Mouse (Mus musculus) liver, embryonic 11.5 days (tissue): Measurements from ENCODE around the gene Psd. TPM values are rescaled to one million over a fixed set of nuclear protein-coding genes. Genes with fewer than 3 reads are reported as not detected.

Experiments
- ATAC-seq: fragments of 200-750 bp; cut with Nextera tagmentation; replicated peaks from 2 replicates; pipeline ENCODE4 v1.8.0; 2017; ENCODE audit warnings: moderate number of reproducible peaks, mild to moderate bottlenecking, moderate TSS enrichment, moderate library complexity; ENCODE audit not compliant: low FRiP score
- DNase-seq: peaks from one replicate; pipeline ENCODE4 v3.0.0-alpha.2; 2017; ENCODE audit warnings: low spot score
- H3K27ac ChIP-seq: fragments of 300-500 bp; sonication (generic); 2 replicates; pipeline ENCODE4 v1.5.1; 2014; ENCODE audit warnings: mild to moderate bottlenecking, low read depth, low read length, control low read depth
- H3K27me3 ChIP-seq: fragments of 300-500 bp; sonication (generic); replicated peaks from 2 replicates; pipeline ENCODE4 v1.6.1; 2014; ENCODE audit warnings: low read length, mixed read lengths; ENCODE audit not compliant: control insufficient read depth, insufficient read depth
- H3K36me3 ChIP-seq: fragments of 300-500 bp; sonication (generic); 2 replicates; pipeline ENCODE4 v1.6.1; 2014; ENCODE audit warnings: mild to moderate bottlenecking, low read length, moderate library complexity, mixed read lengths; ENCODE audit not compliant: control insufficient read depth, insufficient read depth
- H3K4me1 ChIP-seq: fragments of 300-500 bp; sonication (generic); replicated peaks from 2 replicates; pipeline ENCODE4 v1.6.1; 2014; ENCODE audit warnings: low read length, mixed read lengths; ENCODE audit not compliant: control insufficient read depth, insufficient read depth
- H3K4me2 ChIP-seq: fragments of 300-500 bp; sonication (generic); 2 replicates; pipeline ENCODE4 v1.6.1; 2014; ENCODE audit warnings: mild to moderate bottlenecking, control low read depth, moderate library complexity
- H3K4me3 ChIP-seq: fragments of 300-500 bp; sonication (generic); 2 replicates; pipeline ENCODE4 v1.5.1; 2014; ENCODE audit warnings: low read depth, low read length, control low read depth
- H3K9ac ChIP-seq: fragments of 300-500 bp; sonication (generic); 2 replicates; pipeline ENCODE4 v1.6.1; 2014; ENCODE audit warnings: low read depth, low read length, control low read depth
- H3K9me3 ChIP-seq: fragments of 300-500 bp; sonication (generic); 2 replicates; pipeline ENCODE4 v1.6.1; 2016; ENCODE audit warnings: low read length, inconsistent platforms, mixed read lengths; ENCODE audit not compliant: control insufficient read depth
- WGBS: fragments of 180-500 bp; shearing (Covaris S2); extraction: QIAGEN DNeasy Blood & Tissue Kit; methylation state at CpG from one replicate; pipeline ENCODE4 v1.1.7; 2014; 5-methylcytosine and 5-hydroxymethylcytosine counted together
- polyA plus RNA-seq: library from polyadenylated mRNA; unstranded; fragments of >200 nt; fragmentation: Nextera tagmentation; extraction: Ambion mirVana; gene quantifications from 2 replicates; pipeline ENCODE4 v1.2.1, GENCODE M21; 2014

The Psd gene
- polyA plus RNA-seq, 1 experiment from 2014 or later = 11.9 TPM

DNA sequence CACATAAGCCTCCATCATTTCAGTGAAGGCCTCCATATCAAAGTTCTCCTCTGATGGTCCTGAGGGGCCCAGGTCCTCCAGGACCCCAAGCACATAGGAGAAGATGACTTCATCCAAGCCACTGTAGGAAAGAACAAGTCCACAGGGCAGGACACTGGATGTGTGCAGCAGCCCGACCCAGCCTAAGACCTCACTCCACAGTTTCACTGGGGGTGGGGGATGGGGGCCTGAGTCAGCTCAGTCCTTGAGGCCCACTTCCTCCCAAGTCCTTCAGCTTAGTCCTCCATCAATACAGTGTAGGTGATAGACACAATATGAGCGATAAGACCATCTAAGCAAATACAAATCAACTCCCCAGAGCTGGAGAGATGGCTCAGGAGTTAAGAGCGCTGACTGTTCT, 5.0 kb upstream of the Psd start:
- Histone ChIP-seq H3K9ac (no peak overlapping the region), H3K27ac (no peak overlapping the region)
- 82% methylated on average over 3 of the region's 3 CpGs for WGBS

DNA sequence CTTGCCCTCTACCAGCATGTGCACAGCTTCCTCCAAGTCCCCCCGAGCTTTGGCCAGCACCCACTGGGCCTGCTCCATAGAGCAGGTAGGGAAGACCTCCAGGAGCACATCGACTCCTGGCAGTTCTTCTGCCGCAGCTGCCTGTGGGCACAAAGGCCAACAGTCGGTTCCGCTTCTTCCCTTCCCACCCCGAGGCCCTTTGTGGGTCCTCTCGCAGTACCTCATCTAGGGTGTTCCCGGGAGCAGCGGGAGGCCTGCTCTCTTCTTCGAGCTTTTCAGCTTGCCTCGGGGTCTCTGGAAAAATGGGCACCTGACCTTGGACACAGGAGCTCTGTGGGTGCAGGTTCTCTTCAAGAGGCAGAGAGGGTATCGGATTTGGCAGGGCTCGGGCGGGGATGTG, 4.4 kb upstream of the Psd start:
- H3K4me2 ChIP-seq = no peak overlapping the region
- H3K4me1 ChIP-seq = peaks cover 24% of the 10 kb centered on the region
- H3K4me3 ChIP-seq = no peak overlapping the region
- no peaks in the 10 kb centered on the region for H3K9me3 ChIP-seq
- H3K27ac ChIP-seq = no peak overlapping the region
- ATAC-seq = no peak
- peaks cover 17% of the 10 kb centered on the region for H3K27me3 ChIP-seq
- no peak overlapping the region for H3K9ac ChIP-seq
- WGBS = 90% methylated on average over 14 of the region's 14 CpGs
- DNase-seq = no peak
- H3K36me3 ChIP-seq = peaks cover 4% of the 10 kb centered on the region; the same call in 1 of the 2 replicates

More for the DNA sequence above, 5.0 kb upstream of the Psd start:
- no peaks in the 10 kb centered on the region for H3K9me3 ChIP-seq
- H3K4me3 ChIP-seq = no peak overlapping the region
- DNase-seq (no peak), ATAC-seq (no peak)
- H3K4me2 ChIP-seq = no peak overlapping the region
- H3K36me3 ChIP-seq = peaks cover 4% of the 10 kb centered on the region; the same call in 1 of the 2 replicates
- H3K27me3 ChIP-seq = peaks cover 11% of the 10 kb centered on the region
- H3K4me1 ChIP-seq = peaks cover 18% of the 10 kb centered on the region

DNA sequence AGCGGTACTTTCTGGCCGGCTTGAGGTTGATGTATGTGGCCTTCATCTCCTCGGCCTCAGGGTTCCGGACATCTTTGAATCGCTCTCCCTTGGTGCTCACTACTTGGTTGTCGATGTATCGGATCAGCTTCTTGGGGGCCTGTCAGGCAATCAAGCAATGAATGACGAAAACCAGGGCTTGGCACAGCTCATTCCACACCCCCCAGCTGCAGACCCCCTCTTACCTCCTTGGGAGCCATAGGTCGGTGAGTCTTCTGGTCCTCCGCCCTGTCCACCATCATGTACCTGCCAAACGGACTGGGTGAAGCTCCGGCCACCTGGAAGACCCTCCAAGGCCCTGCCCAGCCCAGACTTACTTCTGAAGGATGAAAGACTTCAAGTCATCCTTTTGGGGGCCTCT, 3.7 kb upstream of the Psd start:
- H3K4me3 ChIP-seq = no peak overlapping the region
- peaks cover 26% of the 10 kb centered on the region for H3K4me1 ChIP-seq
- peaks cover 23% of the 10 kb centered on the region for H3K27me3 ChIP-seq
- no peak overlapping the region for H3K9ac ChIP-seq
- DNase-seq = no peak
- peaks cover 4% of the 10 kb centered on the region; the same call in 1 of the 2 replicates for H3K36me3 ChIP-seq
- no peak overlapping the region for H3K4me2 ChIP-seq
- WGBS = 88% methylated on average over 12 of the region's 12 CpGs
- no peak for ATAC-seq
- H3K27ac ChIP-seq = no peak overlapping the region
- H3K9me3 ChIP-seq = no peaks in the 10 kb centered on the region

DNA sequence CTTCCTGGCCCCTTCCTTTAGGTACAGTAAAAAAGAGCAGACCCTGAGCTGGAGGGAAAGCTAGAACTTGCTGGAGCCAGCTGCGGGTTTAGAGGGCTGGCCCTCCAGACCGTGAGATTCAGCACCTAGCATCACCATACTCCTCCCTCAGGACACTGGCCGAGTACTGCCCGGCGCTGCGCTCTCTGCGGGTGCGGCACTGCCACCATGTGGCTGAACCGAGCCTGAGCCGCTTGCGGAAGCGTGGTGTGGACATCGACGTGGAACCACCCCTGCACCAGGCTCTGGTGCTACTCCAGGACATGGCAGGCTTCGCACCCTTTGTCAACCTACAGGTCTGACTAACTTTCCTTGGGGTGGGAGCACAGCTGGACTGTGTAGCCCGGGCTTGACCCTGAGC, 3.0 kb upstream of the Psd start:
- Histone ChIP-seq H3K9ac (no peak overlapping the region), H3K36me3 (peaks cover 4% of the 10 kb centered on the region; the same call in 1 of the 2 replicates), H3K27me3 (peaks cover 31% of the 10 kb centered on the region), H3K9me3 (no peaks in the 10 kb centered on the region), H3K4me1 (peaks cover 26% of the 10 kb centered on the region), H3K27ac (no peak overlapping the region), H3K4me2 (peak overlapping the region; percentile 100), H3K4me3 (0 out of 2 replicates have a peak overlapping the region, but pooled peaks have one; percentile 7)
- WGBS = 6% methylated on average over 16 of the region's 16 CpGs
- DNase-seq (peak; percentile 80), ATAC-seq (peak; percentile 59)

DNA sequence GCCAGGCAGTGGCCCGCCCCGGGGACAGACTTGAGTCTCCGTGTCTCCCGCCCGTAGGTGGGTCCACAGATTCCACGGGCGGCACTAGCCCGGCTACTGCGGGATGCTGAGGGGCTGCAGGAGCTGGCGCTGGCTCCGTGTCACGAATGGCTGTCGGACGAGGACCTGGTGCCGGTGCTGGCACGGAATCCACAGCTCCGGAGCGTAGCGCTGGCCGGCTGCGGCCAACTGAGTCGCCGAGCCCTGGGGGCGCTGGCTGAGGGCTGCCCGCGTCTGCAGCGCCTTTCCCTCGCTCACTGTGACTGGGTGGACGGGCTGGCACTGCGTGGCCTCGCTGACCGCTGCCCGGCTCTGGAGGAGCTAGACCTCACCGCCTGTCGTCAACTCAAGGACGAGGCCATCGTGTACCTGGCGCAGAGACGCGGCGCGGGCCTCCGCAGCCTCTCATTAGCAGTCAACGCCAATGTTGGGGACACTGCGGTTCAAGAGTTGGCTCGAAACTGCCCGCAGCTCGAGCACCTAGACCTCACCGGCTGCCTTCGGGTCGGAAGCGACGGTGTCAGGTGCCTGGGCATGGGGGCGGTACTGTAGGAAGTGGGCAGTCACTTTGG, 2.2 kb upstream of the Psd start:
- peak overlapping the region; percentile 63 for H3K9ac ChIP-seq
- H3K9me3 ChIP-seq = no peaks in the 10 kb centered on the region
- peaks cover 39% of the 10 kb centered on the region for H3K27me3 ChIP-seq
- H3K4me2 ChIP-seq = peak overlapping the region; percentile 100
- H3K36me3 ChIP-seq = peaks cover 4% of the 10 kb centered on the region; the same call in 1 of the 2 replicates
- peak overlapping the region; percentile 72 for H3K4me3 ChIP-seq
- DNase-seq = no peak
- ATAC-seq = 0 out of 2 replicates have a peak, but pooled peaks have one; percentile 1
- 3% methylated on average over 54 of the region's 54 CpGs for WGBS
- peaks cover 26% of the 10 kb centered on the region for H3K4me1 ChIP-seq
- H3K27ac ChIP-seq = no peak overlapping the region

DNA sequence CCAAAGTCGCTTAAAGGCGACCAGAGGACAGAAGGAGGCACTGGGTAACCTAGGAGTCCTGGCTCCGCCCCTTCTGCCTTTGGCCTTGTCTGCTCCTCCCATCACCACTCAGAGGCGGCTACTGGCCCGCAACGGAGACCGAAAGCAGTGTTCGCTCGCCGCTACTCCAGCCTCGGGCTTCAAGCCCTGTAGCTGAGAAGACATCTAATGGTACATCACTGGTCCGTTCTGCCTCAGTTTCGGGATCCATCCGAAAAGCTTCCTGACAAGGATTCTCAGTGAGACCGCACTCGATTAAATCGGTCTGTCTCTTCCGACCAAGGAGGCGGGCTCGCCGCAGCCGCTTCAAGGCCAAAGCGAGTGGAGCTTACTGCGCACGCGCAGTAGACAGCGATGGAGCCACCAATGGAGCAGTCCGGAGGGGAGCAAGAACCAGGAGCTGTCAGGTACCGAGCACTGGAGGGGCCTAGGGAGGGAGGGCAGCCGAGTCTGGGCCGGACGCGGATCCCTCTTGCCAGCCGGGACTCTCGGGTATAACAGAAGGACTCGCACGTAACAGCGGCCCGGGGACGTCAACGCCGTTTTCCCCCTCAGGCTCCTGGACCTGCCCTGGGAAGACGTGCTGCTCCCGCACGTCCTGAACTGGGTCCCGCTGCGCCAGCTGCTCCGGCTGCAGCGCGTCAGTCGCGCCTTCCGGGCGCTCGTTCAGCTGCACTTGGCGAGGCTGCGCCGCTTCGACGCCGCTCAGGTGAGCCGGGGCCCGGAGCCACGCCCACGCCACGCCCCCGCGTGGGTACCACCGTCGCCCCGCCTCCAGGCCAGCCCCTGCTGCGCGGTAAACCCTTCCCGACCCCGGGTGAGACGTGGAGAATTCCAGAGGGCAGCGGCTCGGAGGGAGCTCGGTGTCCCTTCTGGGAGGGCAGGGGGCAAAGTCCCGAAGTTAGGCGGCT, 1.4 kb upstream of the Psd start, which contains the start of gene Fbxl15:
TSS of gene Fbxl15 (plus strand) at position 104 of the 950 bp plus-strand sequence.
- H3K4me1 ChIP-seq = peaks cover 26% of the 10 kb centered on the region
- DNase-seq = peak; percentile 91
- no peaks in the 10 kb centered on the region for H3K9me3 ChIP-seq
- peak within 1 kb of the TSS; percentile 63 for H3K9ac ChIP-seq
- H3K4me2 ChIP-seq = peak within 1 kb of the TSS; percentile 100
- H3K27me3 ChIP-seq = peaks cover 47% of the 10 kb centered on the region
- under 1% methylated on average over 79 of the region's 81 CpGs for WGBS
- peaks cover 4% of the 10 kb centered on the region; the same call in 1 of the 2 replicates for H3K36me3 ChIP-seq
- ATAC-seq = peak; percentile 89
- H3K4me3 ChIP-seq = peak within 1 kb of the TSS; percentile 72
- peak within 1 kb of the TSS; percentile 49 for H3K27ac ChIP-seq

DNA sequence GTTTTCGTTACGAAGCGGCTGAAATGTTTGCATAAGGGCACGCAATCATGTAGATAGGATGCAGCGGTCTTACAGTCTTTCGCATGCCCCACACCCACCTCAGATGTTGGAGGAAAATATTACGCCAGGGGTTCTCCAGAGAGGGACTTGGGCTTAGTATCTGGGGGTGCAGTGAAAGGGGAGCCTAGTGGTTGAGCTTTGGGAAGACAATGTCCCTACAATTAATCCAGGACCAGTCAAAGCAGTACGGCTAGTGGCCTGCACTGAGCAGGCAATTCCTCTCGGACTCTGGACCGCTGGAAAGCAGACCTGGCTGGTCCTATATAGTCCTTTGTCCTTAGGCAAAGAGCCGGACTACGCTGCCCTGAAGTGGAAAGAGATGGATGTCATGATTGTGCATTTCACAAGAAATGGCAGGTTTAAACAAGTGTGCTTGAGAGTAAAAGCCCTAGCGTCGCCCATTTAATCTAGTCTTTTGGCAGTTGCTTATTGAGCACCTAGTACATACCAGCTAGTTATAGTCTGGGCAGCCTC, 642 bp upstream of the Psd start:
- Histone ChIP-seq H3K27me3 (peaks cover 54% of the 10 kb centered on the region), H3K27ac (0 out of 2 replicates have a peak overlapping the region, but pooled peaks have one; percentile 49), H3K4me1 (peaks cover 26% of the 10 kb centered on the region), H3K4me2 (peak overlapping the region; percentile 100), H3K4me3 (peak overlapping the region; percentile 72), H3K9me3 (no peaks in the 10 kb centered on the region), H3K9ac (peak overlapping the region; percentile 63; the same call in 1 of the 2 replicates), H3K36me3 (peaks cover 4% of the 10 kb centered on the region; the same call in 1 of the 2 replicates)
- 25% methylated on average over 14 of the region's 14 CpGs for WGBS
- no peak for ATAC-seq
- DNase-seq = no peak

DNA sequence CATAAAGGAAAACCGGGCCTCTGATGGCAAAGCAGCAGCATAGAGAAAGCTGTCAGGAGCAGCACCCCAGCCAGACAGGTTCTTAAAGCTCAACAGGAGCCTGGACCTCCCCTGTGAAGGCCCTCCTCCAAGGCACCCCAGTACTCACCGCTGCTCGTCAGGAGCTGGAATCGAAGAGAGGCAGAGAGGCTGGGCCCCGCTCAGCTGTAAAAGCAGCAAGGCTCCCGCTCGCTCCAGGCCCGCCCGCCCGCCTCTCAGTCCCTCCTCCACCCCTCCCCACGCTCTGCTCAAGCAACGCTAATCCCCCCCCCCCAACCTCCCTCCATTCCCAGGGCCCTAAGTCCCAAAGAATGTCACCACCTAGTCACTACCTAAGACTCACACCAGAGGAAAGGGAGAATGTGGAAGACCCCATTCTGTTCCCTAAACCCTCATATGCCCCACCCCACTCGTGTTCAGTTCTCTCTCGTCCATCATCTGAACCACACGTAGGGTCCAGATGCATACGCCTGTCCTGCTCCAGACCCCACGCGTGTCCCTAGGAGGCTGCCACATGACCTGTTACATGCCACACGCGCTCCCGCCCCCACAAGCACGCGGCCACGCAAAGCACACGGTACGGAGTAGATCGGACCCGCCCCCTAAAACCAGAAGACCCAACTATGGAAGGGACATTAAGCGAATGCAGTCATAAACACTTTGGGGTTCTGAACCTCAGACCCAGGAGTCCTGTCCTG, 769 bp downstream of the Psd start:
- peaks cover 26% of the 10 kb centered on the region for H3K4me1 ChIP-seq
- H3K4me3 ChIP-seq = no peak overlapping the region; the same call in 1 of the 2 replicates
- 10% methylated on average over 29 of the region's 29 CpGs for WGBS
- H3K9ac ChIP-seq = no peak overlapping the region
- peak overlapping the region; percentile 100 for H3K4me2 ChIP-seq
- H3K27me3 ChIP-seq = peaks cover 69% of the 10 kb centered on the region
- DNase-seq (no peak), ATAC-seq (no peak)
- no peaks in the 10 kb centered on the region for H3K9me3 ChIP-seq
- H3K27ac ChIP-seq = no peak overlapping the region
- H3K36me3 ChIP-seq = peaks cover 4% of the 10 kb centered on the region; the same call in 1 of the 2 replicates
